Mouse (Mus musculus): ENCODE measurements around the gene Cbl. TPM values are rescaled to one million over a fixed set of nuclear protein-coding genes. Genes with fewer than 3 reads are reported as not detected.

Cbl gene
- polyA plus RNA-seq, 1 experiment from 2014 or later: 5.8 TPM

GRCm38 (mm10) chr9:44170691-44171151 lies 63.1 kb downstream of the Cbl start:
- H3K9ac ChIP-seq (ENCODE audit: low read depth, low read length): no peak overlapping the region
- H3K27me3 ChIP-seq (replicated peaks; ENCODE audit: control insufficient read depth, insufficient read depth, low read length): no peaks in the 10 kb centered on the region
- WGBS: 53% methylated on average over 3 of the region's 3 CpGs
- no peak for ATAC-seq
- no peaks in the 10 kb centered on the region for H3K9me3 ChIP-seq (ENCODE audit: control insufficient read depth)
- no peak overlapping the region for H3K4me2 ChIP-seq (replicated peaks; ENCODE audit: low read depth)
- peaks cover 54% of the 10 kb centered on the region for H3K36me3 ChIP-seq (ENCODE audit: control insufficient read depth, insufficient read depth)
- H3K27ac ChIP-seq (ENCODE audit: low read depth, low read length): no peak overlapping the region
- H3K4me3 ChIP-seq (ENCODE audit: low read depth, low read length): no peak overlapping the region
- no peaks in the 10 kb centered on the region for H3K4me1 ChIP-seq (replicated peaks; ENCODE audit: control insufficient read depth, insufficient read depth, low read length)
- no peak for TF ChIP-seq CTCF (IDR thresholded peaks at IDR 0.05; ENCODE audit: low read depth)

GRCm38 (mm10) chr9:44168931-44169330 lies 64.9 kb downstream of the Cbl start:
- Histone ChIP-seq H3K9me3 (ENCODE audit: control insufficient read depth) (no peaks in the 10 kb centered on the region), H3K27me3 (replicated peaks; ENCODE audit: control insufficient read depth, insufficient read depth, low read length) (no peaks in the 10 kb centered on the region), H3K27ac (ENCODE audit: low read depth, low read length) (no peak overlapping the region), H3K36me3 (ENCODE audit: control insufficient read depth, insufficient read depth) (peaks cover 68% of the 10 kb centered on the region), H3K4me3 (ENCODE audit: low read depth, low read length) (no peak overlapping the region), H3K9ac (ENCODE audit: low read depth, low read length) (no peak overlapping the region), H3K4me2 (replicated peaks; ENCODE audit: low read depth) (no peak overlapping the region), H3K4me1 (replicated peaks; ENCODE audit: control insufficient read depth, insufficient read depth, low read length) (no peaks in the 10 kb centered on the region)
- TF ChIP-seq CTCF (IDR thresholded peaks at IDR 0.05; ENCODE audit: low read depth): no peak
- ATAC-seq: no peak
- 68% methylated on average over 5 of the region's 5 CpGs for WGBS

DNA sequence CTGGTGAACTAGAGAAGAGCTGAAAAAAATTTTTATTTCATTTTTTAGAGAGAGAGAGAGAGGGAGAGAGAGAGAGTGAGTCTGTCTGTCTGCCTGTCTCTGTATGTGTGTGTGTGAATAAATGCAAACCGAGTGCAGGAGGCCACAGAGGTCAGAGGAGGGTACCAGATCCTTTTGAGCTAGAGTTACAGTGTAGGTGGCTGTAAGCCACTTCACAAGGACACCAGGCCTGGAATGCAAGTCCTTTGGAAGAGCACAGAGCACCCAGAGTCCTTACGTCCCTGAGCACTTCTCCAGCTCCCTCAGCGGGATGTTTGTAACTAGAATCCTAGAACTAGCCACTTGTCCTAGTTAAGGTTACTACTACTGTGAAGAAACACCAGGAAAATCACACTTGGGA lies 74.0 kb downstream of the Cbl start:
- Histone ChIP-seq H3K36me3 (ENCODE audit: control insufficient read depth, insufficient read depth) (peaks cover 75% of the 10 kb centered on the region), H3K27ac (ENCODE audit: low read depth, low read length) (no peak overlapping the region), H3K4me3 (ENCODE audit: low read depth, low read length) (no peak overlapping the region), H3K9me3 (ENCODE audit: control insufficient read depth) (no peaks in the 10 kb centered on the region), H3K9ac (ENCODE audit: low read depth, low read length) (no peak overlapping the region), H3K27me3 (replicated peaks; ENCODE audit: control insufficient read depth, insufficient read depth, low read length) (no peaks in the 10 kb centered on the region), H3K4me1 (replicated peaks; ENCODE audit: control insufficient read depth, insufficient read depth, low read length) (no peaks in the 10 kb centered on the region), H3K4me2 (replicated peaks; ENCODE audit: low read depth) (no peak overlapping the region)
- WGBS: 85% methylated on average over 3 of the region's 3 CpGs
- ATAC-seq: no peak
- no peak for TF ChIP-seq CTCF (IDR thresholded peaks at IDR 0.05; ENCODE audit: low read depth)

DNA sequence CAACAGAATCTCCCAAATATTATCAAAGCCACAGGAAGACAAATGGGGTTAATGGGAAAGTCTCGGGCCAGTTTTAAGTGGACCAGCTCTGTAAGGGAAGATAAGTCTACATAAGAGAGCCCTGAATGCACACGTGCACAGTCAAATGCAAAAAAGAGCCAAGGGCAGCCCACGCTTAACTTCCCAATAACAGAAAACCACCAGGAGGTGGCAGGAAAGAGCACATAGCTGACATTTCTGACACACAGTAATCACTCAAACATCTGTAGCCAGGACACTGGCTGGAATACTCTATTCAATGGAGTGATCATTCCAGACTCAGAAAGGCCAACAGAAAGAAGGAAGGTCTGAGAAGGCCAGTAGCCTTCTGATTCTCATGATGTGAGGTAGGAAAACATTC lies 86.6 kb downstream of the Cbl start:
- Histone ChIP-seq H3K9me3 (ENCODE audit: control insufficient read depth) (no peaks in the 10 kb centered on the region), H3K27ac (ENCODE audit: low read depth, low read length) (no peak overlapping the region), H3K9ac (ENCODE audit: low read depth, low read length) (no peak overlapping the region), H3K4me2 (replicated peaks; ENCODE audit: low read depth) (no peak overlapping the region), H3K27me3 (replicated peaks; ENCODE audit: control insufficient read depth, insufficient read depth, low read length) (no peaks in the 10 kb centered on the region), H3K4me1 (replicated peaks; ENCODE audit: control insufficient read depth, insufficient read depth, low read length) (no peaks in the 10 kb centered on the region), H3K36me3 (ENCODE audit: control insufficient read depth, insufficient read depth) (peaks cover 48% of the 10 kb centered on the region), H3K4me3 (ENCODE audit: low read depth, low read length) (no peak overlapping the region)
- TF ChIP-seq CTCF (IDR thresholded peaks at IDR 0.05; ENCODE audit: low read depth): peak; percentile 72
- 60% methylated on average over 3 of the region's 3 CpGs for WGBS
- no peak for ATAC-seq

GRCm38 (mm10) chr9:44144718-44145060 lies 89.2 kb downstream of the Cbl start:
- Histone ChIP-seq H3K4me1 (replicated peaks; ENCODE audit: control insufficient read depth, insufficient read depth, low read length) (no peaks in the 10 kb centered on the region), H3K27ac (ENCODE audit: low read depth, low read length) (no peak overlapping the region)
- TF ChIP-seq CTCF (IDR thresholded peaks at IDR 0.05; ENCODE audit: low read depth): no peak

GRCm38 (mm10) chr9:44144023-44144717 lies 89.7 kb downstream of the Cbl start:
- WGBS: 49% methylated on average over 6 of the region's 8 CpGs
- no peaks in the 10 kb centered on the region for H3K27me3 ChIP-seq (replicated peaks; ENCODE audit: control insufficient read depth, insufficient read depth, low read length)
- no peaks in the 10 kb centered on the region for H3K9me3 ChIP-seq (ENCODE audit: control insufficient read depth)
- H3K4me2 ChIP-seq (replicated peaks; ENCODE audit: low read depth): no peak overlapping the region
- peak; percentile 51 for TF ChIP-seq CTCF (IDR thresholded peaks at IDR 0.05; ENCODE audit: low read depth)
- H3K4me3 ChIP-seq (ENCODE audit: low read depth, low read length): no peak overlapping the region
- peaks cover 45% of the 10 kb centered on the region for H3K36me3 ChIP-seq (ENCODE audit: control insufficient read depth, insufficient read depth)
- no peak overlapping the region for H3K9ac ChIP-seq (ENCODE audit: low read depth, low read length)
- no peak overlapping the region for H3K27ac ChIP-seq (ENCODE audit: low read depth, low read length)
- no peaks in the 10 kb centered on the region for H3K4me1 ChIP-seq (replicated peaks; ENCODE audit: control insufficient read depth, insufficient read depth, low read length)
- no peak for ATAC-seq

More at GRCm38 (mm10) chr9:44144718-44145060, 89.2 kb downstream of the Cbl start:
- Histone ChIP-seq H3K9me3 (ENCODE audit: control insufficient read depth) (no peaks in the 10 kb centered on the region), H3K4me3 (ENCODE audit: low read depth, low read length) (no peak overlapping the region), H3K4me2 (replicated peaks; ENCODE audit: low read depth) (no peak overlapping the region), H3K27me3 (replicated peaks; ENCODE audit: control insufficient read depth, insufficient read depth, low read length) (no peaks in the 10 kb centered on the region), H3K36me3 (ENCODE audit: control insufficient read depth, insufficient read depth) (peaks cover 49% of the 10 kb centered on the region), H3K9ac (ENCODE audit: low read depth, low read length) (no peak overlapping the region)
- ATAC-seq: no peak

Measured in intestine, postnatal 0 days (tissue).